Mouse (Mus musculus) spleen, postnatal 4 days (tissue): Measurements from ENCODE around the gene Celf2.
"Not testable (repeated sequence)": the region's sequence is repeated elsewhere in the genome, so short reads cannot be mapped to it uniquely, and the experiment has no call there.

ENCODE experiments used
- DNase-seq, 2 experiments: peaks; one replicate each; pipeline ENCODE4 v3.0.0; 2022; ENCODE audit warnings: low spot score in 2 of 2

The Celf2 gene

GRCm38 (mm10) chr2:7267166-7267565 is 242.2 kb downstream of the Celf2 start:
- no peak for DNase-seq

GRCm38 (mm10) chr2:7262668-7263067 is 246.7 kb downstream of the Celf2 start:
- not testable (repeated sequence) for DNase-seq

GRCm38 (mm10) chr2:7260186-7260585 is 249.2 kb downstream of the Celf2 start:
- no peak for DNase-seq

- DNase-seq, result no peak
Observed at GRCm38 (mm10) chr2:7259616-7260015, 249.7 kb downstream of the Celf2 start.

GRCm38 (mm10) chr2:7256023-7256422 is 253.3 kb downstream of the Celf2 start:
- DNase-seq, result no peak

GRCm38 (mm10) chr2:7255386-7255785 is 254.0 kb downstream of the Celf2 start:
- DNase-seq, result no peak

GRCm38 (mm10) chr2:7250314-7250713 is 259.0 kb downstream of the Celf2 start:
- DNase-seq, result no peak

GRCm38 (mm10) chr2:7249002-7249401 is 260.4 kb downstream of the Celf2 start:
- no peak for DNase-seq

- no peak for DNase-seq
Observed at GRCm38 (mm10) chr2:7245958-7246774, 263.2 kb downstream of the Celf2 start.

- no peak for DNase-seq
Observed at GRCm38 (mm10) chr2:7242139-7242538, 267.2 kb downstream of the Celf2 start.

GRCm38 (mm10) chr2:7241523-7241941 is 267.8 kb downstream of the Celf2 start:
- no peak for DNase-seq

- DNase-seq, result no peak
Observed at GRCm38 (mm10) chr2:7237283-7237682, 272.1 kb downstream of the Celf2 start.

GRCm38 (mm10) chr2:7236452-7236851 is 272.9 kb downstream of the Celf2 start:
- no peak for DNase-seq

GRCm38 (mm10) chr2:7235059-7235741 is 274.2 kb downstream of the Celf2 start:
- no peak for DNase-seq

GRCm38 (mm10) chr2:7234587-7234986 is 274.8 kb downstream of the Celf2 start:
- DNase-seq, result no peak

GRCm38 (mm10) chr2:7233411-7233810 is 276.0 kb downstream of the Celf2 start:
- no peak for DNase-seq

- no peak for DNase-seq
Observed at GRCm38 (mm10) chr2:7226785-7227184, 282.6 kb downstream of the Celf2 start.

- no peak for DNase-seq
Observed at GRCm38 (mm10) chr2:7224346-7225071, 284.9 kb downstream of the Celf2 start.

- DNase-seq, result no peak
Observed at GRCm38 (mm10) chr2:7223538-7223937, 285.8 kb downstream of the Celf2 start.

- DNase-seq, result no peak
Observed at GRCm38 (mm10) chr2:7222886-7223285, 286.5 kb downstream of the Celf2 start.

GRCm38 (mm10) chr2:7221856-7222255 is 287.5 kb downstream of the Celf2 start:
- no peak for DNase-seq

- no peak for DNase-seq
Observed at GRCm38 (mm10) chr2:7218101-7218500, 291.3 kb downstream of the Celf2 start.
